Mouse (Mus musculus) hindbrain, embryonic 16.5 days (tissue): ENCODE measurements at regions not wholly inside any gene's neighbourhood (a gene's known extent, or its start where the extent isn't known, plus 50 kb on each side); places are given as distances from the start of the nearest gene placed in this dataset.

Experiments
- ATAC-seq: fragments of 200-750 bp; cut with Nextera tagmentation; 2 replicates; pipeline ENCODE4 v1.8.0; 2017; ENCODE audit warnings: moderate TSS enrichment, moderate library complexity
- H3K27ac ChIP-seq: fragments of 300-500 bp; sonication (generic); 2 replicates; pipeline ENCODE4 v1.5.1; 2014; ENCODE audit warnings: low read depth, mild to moderate bottlenecking, control low read depth, low read length, moderate library complexity
- H3K27me3 ChIP-seq: fragments of 300-500 bp; sonication (generic); replicated peaks from 2 replicates; pipeline ENCODE4 v1.6.1; 2014; ENCODE audit warnings: low read length; ENCODE audit not compliant: control insufficient read depth, insufficient read depth
- H3K36me3 ChIP-seq: fragments of 300-500 bp; sonication (generic); 2 replicates; pipeline ENCODE4 v1.6.1; 2014; ENCODE audit warnings: mild to moderate bottlenecking, low read length, moderate library complexity, mixed read lengths; ENCODE audit not compliant: control insufficient read depth, insufficient read depth
- H3K4me1 ChIP-seq: fragments of 300-500 bp; sonication (generic); 2 replicates; pipeline ENCODE4 v1.6.1; 2014; ENCODE audit warnings: low read depth, low read length; ENCODE audit not compliant: control insufficient read depth, insufficient read depth
- H3K4me2 ChIP-seq: fragments of 300-500 bp; sonication (generic); 2 replicates; pipeline ENCODE4 v1.6.1; 2014; ENCODE audit warnings: mild to moderate bottlenecking, low read length, control low read depth, moderate library complexity
- H3K4me3 ChIP-seq: fragments of 300-500 bp; sonication (generic); 2 replicates; pipeline ENCODE4 v1.5.1; 2014; ENCODE audit warnings: mild to moderate bottlenecking, low read length, control low read depth, moderate library complexity
- H3K9ac ChIP-seq: fragments of 300-500 bp; sonication (generic); 2 replicates; pipeline ENCODE4 v1.6.1; 2014; ENCODE audit warnings: low read depth, mild to moderate bottlenecking, control low read depth, low read length, moderate library complexity
- H3K9me3 ChIP-seq: fragments of 300-500 bp; sonication (generic); 2 replicates; pipeline ENCODE4 v1.6.1; 2014; ENCODE audit warnings: mild to moderate bottlenecking, low read length, moderate library complexity; ENCODE audit not compliant: control insufficient read depth
- WGBS: fragments of 180-500 bp; shearing (Covaris S2); extraction: QIAGEN DNeasy Blood & Tissue Kit; methylation state at CpG from one replicate; pipeline ENCODE4 v1.1.7; 2014; 5-methylcytosine and 5-hydroxymethylcytosine counted together

DNA sequence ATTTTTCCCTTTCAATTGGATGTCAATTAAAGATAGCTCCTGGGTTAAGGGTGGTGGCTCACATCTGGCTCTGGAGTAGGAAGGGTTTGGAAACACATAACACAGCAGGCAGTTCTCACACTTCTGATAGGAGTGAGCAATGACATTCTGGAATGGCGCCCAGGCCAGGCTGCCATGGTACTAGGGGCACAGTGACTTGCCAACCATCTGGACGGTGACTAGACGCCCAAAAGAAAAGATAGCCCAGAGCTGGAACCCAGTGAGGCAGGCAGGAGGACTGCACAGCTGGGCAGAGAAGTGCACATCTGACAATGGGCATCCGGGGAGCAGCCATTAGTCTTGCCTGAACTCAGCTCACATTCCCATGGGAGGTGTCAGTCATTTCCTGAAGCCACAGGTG, 62.8 kb upstream of the Oxtr start:
- ATAC-seq = no peak
- H3K27ac ChIP-seq = no peak overlapping the region
- H3K4me2 ChIP-seq = no peak overlapping the region
- H3K4me1 ChIP-seq = no peaks in the 10 kb centered on the region
- WGBS = 37% methylated on average over 4 of the region's 4 CpGs
- H3K36me3 ChIP-seq = no peaks in the 10 kb centered on the region
- no peaks in the 10 kb centered on the region for H3K9me3 ChIP-seq
- no peaks in the 10 kb centered on the region for H3K27me3 ChIP-seq
- no peak overlapping the region for H3K4me3 ChIP-seq
- no peak overlapping the region for H3K9ac ChIP-seq

DNA sequence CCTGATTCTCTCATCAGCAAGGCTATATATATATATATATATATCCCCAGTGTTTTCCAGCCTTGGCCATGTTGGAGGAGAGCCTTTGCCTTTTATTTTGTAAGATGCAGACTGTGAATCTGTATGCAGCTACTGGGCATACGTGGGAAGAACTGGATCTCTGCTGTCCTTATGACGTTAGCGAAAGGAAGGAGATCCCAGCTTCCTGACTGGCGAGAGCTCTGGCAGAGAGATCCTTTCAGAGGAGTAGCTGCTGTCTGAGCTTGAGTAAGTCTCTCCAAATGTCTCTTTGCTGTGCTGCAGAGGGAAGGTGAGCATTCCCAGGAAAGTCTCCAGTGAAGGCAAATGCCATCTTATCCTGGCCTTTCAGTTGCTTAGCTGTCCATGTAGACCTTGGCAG, 61.6 kb upstream of the Oxtr start:
- H3K4me1 ChIP-seq = no peaks in the 10 kb centered on the region
- H3K9ac ChIP-seq = no peak overlapping the region
- H3K36me3 ChIP-seq = no peaks in the 10 kb centered on the region
- no peak for ATAC-seq
- H3K9me3 ChIP-seq = no peaks in the 10 kb centered on the region
- WGBS = 81% methylated on average over 4 of the region's 4 CpGs
- H3K27ac ChIP-seq = no peak overlapping the region
- H3K4me3 ChIP-seq = no peak overlapping the region
- H3K27me3 ChIP-seq = no peaks in the 10 kb centered on the region
- no peak overlapping the region for H3K4me2 ChIP-seq

DNA sequence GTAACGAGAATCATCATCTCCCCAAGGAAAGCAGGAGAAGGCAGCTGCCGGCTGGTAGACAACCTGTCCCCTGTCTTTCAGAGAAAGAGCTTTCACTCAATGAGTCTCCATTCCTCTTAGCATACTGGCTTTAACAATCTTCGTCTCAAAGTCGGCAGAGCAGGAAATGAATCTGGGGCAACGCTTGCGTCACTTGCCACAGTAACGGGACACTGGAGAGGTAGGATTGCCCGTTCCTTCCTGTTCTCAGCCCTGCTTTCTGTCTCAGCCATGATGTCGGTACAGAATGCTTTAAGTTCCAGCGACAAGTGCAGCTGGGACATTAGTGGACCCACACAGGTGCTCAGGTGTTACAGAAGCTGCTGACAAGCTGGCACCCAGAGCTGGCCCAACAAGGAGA, 57.5 kb upstream of the Oxtr start:
- Histone ChIP-seq H3K4me3 (no peak overlapping the region), H3K27me3 (no peaks in the 10 kb centered on the region), H3K36me3 (no peaks in the 10 kb centered on the region), H3K4me1 (no peaks in the 10 kb centered on the region), H3K27ac (no peak overlapping the region), H3K9ac (no peak overlapping the region), H3K9me3 (no peaks in the 10 kb centered on the region), H3K4me2 (no peak overlapping the region)
- ATAC-seq = no peak
- 89% methylated on average over 10 of the region's 10 CpGs for WGBS

DNA sequence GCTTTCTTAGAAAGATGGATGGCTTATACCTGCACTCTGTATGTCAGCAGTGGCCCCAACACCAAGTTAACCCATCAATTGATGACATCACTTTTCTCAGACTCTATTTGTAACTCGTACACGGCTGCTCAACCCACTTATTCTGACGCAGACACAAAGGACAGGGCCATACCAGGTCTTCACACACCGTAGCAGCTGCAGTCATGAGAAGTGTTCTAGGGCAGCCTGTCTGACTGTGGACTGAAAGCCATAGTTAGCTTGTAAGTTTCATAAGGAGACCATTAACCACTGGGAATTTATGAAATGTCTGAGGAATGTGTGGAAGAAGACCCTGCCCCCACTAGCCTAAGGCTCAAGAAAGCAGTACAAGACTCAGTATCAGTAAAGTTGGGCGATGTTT, 56.3 kb upstream of the Oxtr start:
- Histone ChIP-seq H3K27ac (no peak overlapping the region), H3K4me1 (no peaks in the 10 kb centered on the region), H3K27me3 (no peaks in the 10 kb centered on the region), H3K4me2 (no peak overlapping the region), H3K4me3 (no peak overlapping the region), H3K9ac (no peak overlapping the region), H3K36me3 (no peaks in the 10 kb centered on the region), H3K9me3 (no peaks in the 10 kb centered on the region)
- 72% methylated on average over 5 of the region's 5 CpGs for WGBS
- ATAC-seq = no peak

DNA sequence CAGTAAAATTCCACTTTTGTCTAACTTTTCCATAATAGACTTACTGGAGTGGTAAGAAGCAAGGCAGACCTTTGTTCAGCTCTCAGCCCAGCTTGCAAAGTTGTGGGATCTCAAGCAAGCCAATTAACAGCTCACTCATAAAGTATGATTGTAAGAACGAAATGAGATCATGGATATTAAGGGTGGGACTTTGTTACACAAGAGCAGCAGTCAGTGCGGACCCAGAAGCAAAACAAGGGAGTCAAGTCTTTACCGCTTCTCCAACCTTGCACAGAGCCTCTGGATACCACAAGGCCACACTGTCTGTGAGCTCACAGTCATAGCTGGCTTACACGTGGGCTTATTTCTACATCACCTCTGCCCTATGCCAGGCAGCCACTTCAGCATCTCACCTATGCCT, 54.6 kb upstream of the Oxtr start:
- H3K9me3 ChIP-seq = no peaks in the 10 kb centered on the region
- H3K36me3 ChIP-seq = no peaks in the 10 kb centered on the region
- no peak overlapping the region for H3K4me2 ChIP-seq
- WGBS = 96% methylated on average over 4 of the region's 4 CpGs
- no peak overlapping the region for H3K4me3 ChIP-seq
- no peaks in the 10 kb centered on the region for H3K27me3 ChIP-seq
- H3K9ac ChIP-seq = no peak overlapping the region
- ATAC-seq = no peak
- no peaks in the 10 kb centered on the region for H3K4me1 ChIP-seq
- no peak overlapping the region for H3K27ac ChIP-seq

DNA sequence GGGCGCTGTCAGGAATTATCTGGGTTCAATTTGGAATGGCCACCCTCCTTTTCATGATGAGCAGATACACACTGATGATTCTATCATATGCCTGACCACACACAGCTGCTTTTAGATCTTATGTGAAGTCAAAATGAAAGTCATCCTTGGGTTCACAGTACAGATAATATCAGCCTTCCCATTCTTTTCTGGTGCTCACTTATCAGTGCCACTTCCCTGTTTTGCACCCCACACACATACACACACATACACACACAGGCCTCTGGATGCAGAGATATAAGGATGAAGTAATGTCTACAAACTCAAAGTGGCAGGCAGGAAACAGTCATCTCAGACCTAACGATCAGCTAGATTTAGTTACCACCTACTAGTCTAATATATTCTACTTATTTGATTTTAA, 52.9 kb upstream of the Oxtr start:
- Histone ChIP-seq H3K4me2 (no peak overlapping the region), H3K9me3 (no peaks in the 10 kb centered on the region), H3K4me3 (no peak overlapping the region), H3K9ac (no peak overlapping the region), H3K4me1 (no peaks in the 10 kb centered on the region), H3K36me3 (no peaks in the 10 kb centered on the region), H3K27me3 (no peaks in the 10 kb centered on the region), H3K27ac (no peak overlapping the region)
- ATAC-seq = no peak
- 91% methylated on average over 2 of the region's 2 CpGs for WGBS
